Mouse (Mus musculus) forebrain, embryonic 16.5 days (tissue): ENCODE results near the gene Sugp1. TPM values are rescaled to one million over a fixed set of nuclear protein-coding genes. Genes with fewer than 3 reads are reported as not detected.

Experiments used
- ATAC-seq: fragments of 200-750 bp; cut with Nextera tagmentation; 2 replicates; pipeline ENCODE4 v1.8.0; 2017; ENCODE audit warnings: mild to moderate bottlenecking, moderate library complexity
- H3K27ac ChIP-seq: fragments of 300-500 bp; sonication (generic); 2 replicates; pipeline ENCODE4 v1.5.1; 2014; ENCODE audit warnings: low read length, control low read depth
- H3K27me3 ChIP-seq: fragments of 300-500 bp; sonication (generic); replicated peaks from 2 replicates; pipeline ENCODE4 v1.6.1; 2014; ENCODE audit warnings: low read length; ENCODE audit not compliant: control insufficient read depth, insufficient read depth
- H3K36me3 ChIP-seq: fragments of 300-500 bp; sonication (generic); 2 replicates; pipeline ENCODE4 v1.6.1; 2014; ENCODE audit not compliant: control insufficient read depth, insufficient read depth
- H3K4me1 ChIP-seq: fragments of 300-500 bp; sonication (generic); replicated peaks from 2 replicates; pipeline ENCODE4 v1.6.1; 2014; ENCODE audit warnings: low read length; ENCODE audit not compliant: control insufficient read depth, insufficient read depth
- H3K4me2 ChIP-seq: fragments of 300-500 bp; sonication (generic); 2 replicates; pipeline ENCODE4 v1.6.1; 2014; ENCODE audit warnings: mild to moderate bottlenecking, low read length, control low read depth
- H3K4me3 ChIP-seq: fragments of 300-500 bp; sonication (generic); replicated peaks from 2 replicates; pipeline ENCODE4 v1.5.1; 2014; ENCODE audit warnings: mild to moderate bottlenecking, low read length, control low read depth
- H3K9ac ChIP-seq: fragments of 300-500 bp; sonication (generic); replicated peaks from 2 replicates; pipeline ENCODE4 v1.6.1; 2014; ENCODE audit warnings: low read depth, low read length, control low read depth
- H3K9me3 ChIP-seq: fragments of 300-500 bp; sonication (generic); 2 replicates; pipeline ENCODE4 v1.6.1; 2016; ENCODE audit warnings: low read length; ENCODE audit not compliant: control insufficient read depth
- WGBS: fragments of 180-500 bp; shearing (Covaris S2); extraction: QIAGEN DNeasy Blood & Tissue Kit; methylation state at CpG from one replicate; pipeline ENCODE4 v1.1.7; 2014; 5-methylcytosine and 5-hydroxymethylcytosine counted together
- polyA plus RNA-seq: library from polyadenylated mRNA; unstranded; fragments of >200 nt; fragmentation: Nextera tagmentation; extraction: Ambion mirVana; gene quantifications from 2 replicates; pipeline ENCODE4 v1.2.1, GENCODE M21; 2015

The Sugp1 gene
- polyA plus RNA-seq, result 59.2 and 67.5 TPM in 2 replicates

DNA sequence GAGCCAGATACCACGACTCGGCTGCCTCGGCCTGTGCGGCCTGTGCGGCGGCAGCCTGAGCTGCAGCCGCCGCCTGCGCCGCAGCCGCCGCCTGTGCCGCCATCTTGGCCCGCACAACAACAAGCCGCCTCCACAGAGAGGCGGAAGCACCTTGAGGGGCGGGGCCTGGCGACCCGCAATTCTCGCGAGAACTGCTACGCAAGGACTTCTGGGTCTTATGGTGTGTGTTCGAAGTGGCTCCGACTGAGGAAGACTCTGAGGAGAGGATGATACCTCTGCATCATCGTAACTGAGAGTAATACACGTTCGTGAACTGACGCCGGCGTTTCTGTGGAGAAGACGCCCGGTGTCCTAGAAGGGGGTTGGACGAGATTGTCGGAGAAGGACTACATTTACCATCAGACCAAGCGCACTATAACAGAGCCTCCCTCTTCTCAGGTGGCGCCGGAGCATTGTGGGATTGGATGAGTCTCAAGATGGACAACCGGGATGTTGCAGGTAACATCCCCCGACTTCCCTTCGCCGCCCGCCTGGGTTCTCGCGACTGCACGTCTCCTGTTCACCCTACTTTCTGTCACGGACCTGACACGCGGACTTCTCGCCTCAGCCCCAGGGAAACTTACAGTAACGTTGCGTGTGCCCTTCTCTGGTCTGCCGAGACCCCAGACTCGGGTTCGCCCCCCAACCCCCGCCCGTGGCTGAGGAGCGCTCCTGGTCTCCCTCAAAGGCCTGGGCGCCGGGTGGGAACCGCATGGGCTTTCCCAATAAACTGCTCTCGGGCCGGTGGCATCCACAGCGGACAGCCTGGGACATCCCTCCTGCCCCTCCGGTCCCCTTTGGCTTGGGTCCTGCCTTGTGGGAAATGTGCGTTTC, at the start of gene Sugp1, which contains the start of gene Mau2:
TSS of gene Sugp1 (plus strand) at position 231 of the 873 bp plus-strand sequence.
TSS of gene Mau2 (minus strand) at position 152 of the 873 bp plus-strand sequence.
- no peaks in the 10 kb centered on the region for H3K9me3 ChIP-seq
- H3K27ac ChIP-seq, result peak within 1 kb of the TSS; percentile 80
- H3K9ac ChIP-seq, result peak within 1 kb of the TSS; percentile 84
- peak; percentile 97 for ATAC-seq
- no peaks in the 10 kb centered on the region for H3K36me3 ChIP-seq
- H3K4me2 ChIP-seq, result peak within 1 kb of the TSS; percentile 98
- peaks cover 30% of the 10 kb centered on the region for H3K4me1 ChIP-seq
- WGBS, result under 1% methylated on average over 65 of the region's 65 CpGs
- peak within 1 kb of the TSS; percentile 63 for H3K4me3 ChIP-seq
- no peaks in the 10 kb centered on the region for H3K27me3 ChIP-seq

DNA sequence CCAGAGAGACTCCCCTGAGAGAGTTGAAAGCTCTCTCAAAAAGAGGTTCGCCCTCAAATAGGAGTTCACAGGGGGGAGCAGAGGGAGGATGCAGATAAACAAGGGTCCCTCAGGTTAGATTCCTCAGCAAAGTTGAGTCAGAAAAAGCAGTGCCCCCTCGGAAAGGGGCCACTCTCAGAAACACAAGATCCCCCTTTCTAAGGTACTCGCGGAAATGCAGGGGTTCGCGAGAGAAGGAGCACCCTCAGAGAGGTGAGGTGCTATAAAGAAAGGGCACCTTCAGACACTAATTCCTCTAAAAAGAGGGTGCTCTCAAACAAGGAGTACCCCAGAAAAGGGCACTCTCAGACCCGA, 47.2 kb upstream of the Sugp1 start:
- no peak for ATAC-seq
- Histone ChIP-seq H3K4me2 (peak overlapping the region; percentile 83), H3K9ac (peak overlapping the region; percentile 75), H3K4me3 (peak overlapping the region; percentile 89), H3K27me3 (no peaks in the 10 kb centered on the region), H3K4me1 (peaks cover 14% of the 10 kb centered on the region), H3K27ac (no peak overlapping the region), H3K36me3 (no peaks in the 10 kb centered on the region), H3K9me3 (no peaks in the 10 kb centered on the region)
- 1% methylated on average over 7 of the region's 7 CpGs for WGBS

DNA sequence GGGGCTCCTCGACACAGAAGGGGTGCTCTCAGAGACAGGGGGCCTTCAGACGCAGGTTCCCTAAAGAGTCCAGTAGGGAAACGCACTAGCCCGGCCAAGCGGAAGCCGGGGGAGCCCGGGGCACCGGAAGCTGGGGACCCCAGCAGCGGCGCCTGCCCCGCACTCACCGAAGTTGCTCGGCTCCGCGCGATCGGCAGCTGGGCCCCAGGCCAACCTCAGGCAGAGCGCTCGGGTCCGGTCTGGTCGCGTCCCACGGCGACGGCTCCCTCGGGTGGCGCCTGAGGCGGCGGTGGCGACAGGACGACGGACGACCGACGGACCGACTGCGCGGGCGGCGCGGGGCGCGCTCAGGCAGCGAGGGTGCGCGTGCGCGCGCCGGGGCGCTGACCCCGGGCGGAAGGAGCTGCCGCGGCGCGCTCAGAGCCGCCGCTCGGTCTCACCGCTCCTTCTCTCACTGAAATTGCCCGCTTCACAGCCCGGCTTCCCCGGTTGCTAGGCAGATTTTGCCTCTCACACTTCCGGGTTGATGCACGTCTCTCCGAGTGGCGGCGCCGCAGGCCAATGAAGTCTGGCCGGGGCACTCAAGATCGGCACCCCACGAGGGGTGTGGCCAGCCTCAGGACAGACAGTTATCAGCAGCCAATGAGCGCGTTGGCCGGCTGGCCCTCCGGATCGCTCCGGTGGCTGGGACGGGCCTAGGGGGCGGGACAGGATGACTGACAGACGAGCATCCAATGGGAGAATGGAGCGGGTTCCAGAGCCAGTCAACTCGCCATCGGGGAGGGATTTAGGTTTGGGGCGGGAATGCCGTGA, 46.6 kb upstream of the Sugp1 start, which contains the start of gene Gatad2a:
TSS of gene Gatad2a (minus strand) at position 609 of the 813 bp plus-strand sequence.
- WGBS, result under 1% methylated on average over 87 of the region's 87 CpGs
- H3K27me3 ChIP-seq, result no peaks in the 10 kb centered on the region
- peak within 1 kb of the TSS; percentile 89 for H3K4me3 ChIP-seq
- H3K36me3 ChIP-seq, result no peaks in the 10 kb centered on the region
- ATAC-seq, result peak; percentile 100
- H3K4me2 ChIP-seq, result peak within 1 kb of the TSS; percentile 95
- H3K9me3 ChIP-seq, result no peaks in the 10 kb centered on the region
- peaks cover 14% of the 10 kb centered on the region for H3K4me1 ChIP-seq
- H3K9ac ChIP-seq, result peak within 1 kb of the TSS; percentile 81
- H3K27ac ChIP-seq, result peak within 1 kb of the TSS; percentile 83

DNA sequence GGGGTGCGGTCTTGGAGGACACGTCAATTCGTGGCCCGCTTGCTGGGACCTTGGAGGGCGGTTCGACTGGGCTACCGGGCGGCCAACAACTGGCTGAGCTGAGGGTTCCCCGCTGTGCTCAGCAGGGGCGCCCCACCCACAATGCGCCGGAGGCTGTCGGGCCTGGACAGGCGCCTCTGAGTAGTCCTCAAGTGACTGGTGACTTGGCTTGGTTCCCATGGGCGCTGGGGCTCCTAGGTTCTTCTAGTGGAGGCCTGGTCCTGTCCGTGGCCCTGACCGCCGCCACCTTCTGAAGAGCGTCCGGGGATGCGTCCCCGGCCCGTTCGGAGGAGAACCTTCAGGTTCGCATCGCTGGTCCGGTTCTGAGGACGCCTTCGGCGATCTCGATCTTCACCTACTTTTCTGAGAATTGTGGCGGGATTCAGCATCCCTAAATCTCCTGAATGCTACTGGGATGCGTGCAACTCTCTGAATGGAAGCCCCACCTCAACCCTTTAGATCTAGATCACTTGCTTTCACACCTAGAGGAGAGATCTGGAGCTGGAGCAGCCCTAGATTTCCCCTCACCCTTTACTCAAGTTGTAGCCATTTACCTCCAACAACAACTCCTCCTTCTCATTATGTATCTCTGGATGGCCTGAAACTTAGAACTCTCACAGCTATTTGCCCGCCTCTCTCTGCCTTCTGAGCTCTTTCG, 45.9 kb upstream of the Sugp1 start:
- H3K4me1 ChIP-seq, result peaks cover 14% of the 10 kb centered on the region
- no peaks in the 10 kb centered on the region for H3K9me3 ChIP-seq
- peak overlapping the region; percentile 73 for H3K27ac ChIP-seq
- H3K36me3 ChIP-seq, result no peaks in the 10 kb centered on the region
- peak overlapping the region; percentile 89 for H3K4me3 ChIP-seq
- peak overlapping the region; percentile 81 for H3K9ac ChIP-seq
- H3K4me2 ChIP-seq, result peak overlapping the region; percentile 95
- no peak for ATAC-seq
- 3% methylated on average over 35 of the region's 35 CpGs for WGBS
- H3K27me3 ChIP-seq, result no peaks in the 10 kb centered on the region

DNA sequence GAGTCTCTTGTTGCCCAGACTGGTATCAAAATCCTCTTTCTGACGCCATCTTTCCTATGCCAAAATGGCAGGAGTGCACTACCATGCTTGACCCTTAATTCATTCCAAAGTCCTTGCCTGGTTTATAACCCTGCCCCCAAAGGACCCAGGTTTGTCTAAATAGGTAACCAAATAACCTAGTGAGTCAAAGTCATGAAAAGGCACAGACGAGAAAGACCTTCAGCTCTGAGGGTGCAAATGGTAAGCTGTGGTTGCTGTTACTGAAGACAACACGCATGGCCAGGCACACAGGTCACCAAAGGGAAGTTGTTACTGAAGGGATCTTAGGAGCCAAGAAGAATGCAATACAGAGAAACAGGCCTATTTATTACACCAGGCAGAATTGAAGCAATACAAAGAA, 43.9 kb upstream of the Sugp1 start:
- Histone ChIP-seq H3K4me3 (no peak overlapping the region), H3K4me1 (peaks cover 14% of the 10 kb centered on the region), H3K36me3 (no peaks in the 10 kb centered on the region), H3K27ac (no peak overlapping the region), H3K9ac (no peak overlapping the region), H3K27me3 (no peaks in the 10 kb centered on the region), H3K4me2 (no peak overlapping the region), H3K9me3 (no peaks in the 10 kb centered on the region)
- no peak for ATAC-seq
- WGBS, result 88% methylated on average over 3 of the region's 3 CpGs

DNA sequence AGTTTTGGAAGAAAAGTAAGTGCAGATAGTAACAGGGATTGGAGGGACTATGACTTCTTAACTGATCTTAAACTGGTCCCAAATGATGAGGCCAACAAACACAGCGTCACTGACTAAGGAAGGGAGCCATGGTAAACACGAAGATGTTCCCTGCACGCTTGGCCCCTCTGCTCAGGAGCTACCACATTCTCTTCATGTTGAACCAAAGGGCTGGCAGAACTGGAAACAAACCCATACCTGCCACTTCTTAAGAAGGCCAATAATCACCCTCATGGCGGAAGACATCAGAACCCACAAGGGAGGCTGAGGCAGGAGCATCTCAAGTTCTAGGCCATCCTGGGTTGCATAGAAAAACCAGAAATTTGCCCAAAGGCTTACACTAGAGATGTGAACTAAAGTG, 43.4 kb upstream of the Sugp1 start:
- H3K4me1 ChIP-seq, result peaks cover 14% of the 10 kb centered on the region
- 95% methylated on average over 4 of the region's 4 CpGs for whole genome bisulfite sequencing
- no peak for ATAC-seq
- H3K9me3 ChIP-seq, result no peaks in the 10 kb centered on the region
- no peak overlapping the region for H3K4me2 ChIP-seq
- no peak overlapping the region for H3K27ac ChIP-seq
- no peak overlapping the region for H3K9ac ChIP-seq
- H3K27me3 ChIP-seq, result no peaks in the 10 kb centered on the region
- H3K36me3 ChIP-seq, result no peaks in the 10 kb centered on the region
- H3K4me3 ChIP-seq, result no peak overlapping the region

DNA sequence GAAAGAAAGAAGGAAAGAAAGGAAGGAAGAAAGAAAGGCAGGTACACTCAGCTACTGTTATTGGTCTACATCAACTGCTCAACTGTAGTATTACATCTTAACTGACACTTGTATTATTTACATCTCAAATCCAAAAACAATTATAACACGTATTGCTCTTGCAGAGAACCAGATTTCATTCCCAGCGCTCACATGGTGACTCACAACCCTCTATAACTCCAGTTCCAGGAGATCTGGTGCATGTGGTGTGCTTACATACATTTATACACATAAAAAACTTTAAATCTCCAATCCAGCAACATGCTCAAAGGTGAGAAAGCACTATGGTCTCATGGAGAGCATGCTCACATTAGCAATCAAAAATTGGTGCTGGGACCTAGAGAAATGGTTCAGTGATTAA, 42.4 kb upstream of the Sugp1 start:
- no peak for ATAC-seq

DNA sequence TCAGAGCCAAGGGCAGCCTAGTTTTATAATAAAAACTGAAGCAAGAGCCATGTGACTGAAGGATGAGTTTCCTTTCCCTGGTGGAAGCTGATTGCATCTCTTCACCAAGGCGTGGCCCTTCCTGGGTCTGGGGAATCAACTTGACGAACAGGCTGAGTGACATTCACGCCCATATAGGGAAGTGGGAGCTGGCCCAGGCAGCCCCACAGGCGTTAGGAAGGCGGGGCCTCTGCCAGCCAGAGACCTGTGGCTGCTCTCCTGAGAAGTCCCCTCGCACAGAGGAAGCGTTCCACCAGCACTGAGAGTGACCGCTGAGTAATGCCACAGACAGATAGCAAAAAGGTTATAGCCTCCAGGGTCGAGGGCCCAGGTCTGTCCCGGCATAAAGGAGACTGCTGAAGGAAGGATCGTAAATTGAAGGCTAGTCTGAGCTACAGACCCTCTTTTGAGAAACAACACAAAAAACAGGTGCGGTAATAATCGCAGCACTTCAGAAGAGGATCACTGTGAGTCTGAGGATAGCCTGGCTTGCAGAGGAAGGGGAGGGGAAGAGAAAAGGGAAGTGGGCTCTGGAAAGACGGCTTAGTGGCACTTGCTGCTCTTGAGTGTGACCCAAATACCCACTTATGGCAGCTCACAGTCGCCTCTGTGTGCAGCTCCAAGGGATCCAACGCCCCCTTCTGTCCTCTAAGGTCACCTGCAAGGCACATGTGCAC, 41.3 kb upstream of the Sugp1 start:
- no peak overlapping the region for H3K27ac ChIP-seq
- H3K4me2 ChIP-seq, result no peak overlapping the region
- no peak overlapping the region for H3K4me3 ChIP-seq
- WGBS, result 5% methylated on average over 16 of the region's 16 CpGs
- no peaks in the 10 kb centered on the region for H3K36me3 ChIP-seq
- ATAC-seq, result no peak
- H3K9ac ChIP-seq, result no peak overlapping the region
- no peaks in the 10 kb centered on the region for H3K27me3 ChIP-seq
- H3K4me1 ChIP-seq, result peaks cover 4% of the 10 kb centered on the region
- no peaks in the 10 kb centered on the region for H3K9me3 ChIP-seq

More for the DNA sequence above, 42.4 kb upstream of the Sugp1 start:
- Histone ChIP-seq H3K36me3 (no peaks in the 10 kb centered on the region), H3K4me2 (no peak overlapping the region), H3K27me3 (no peaks in the 10 kb centered on the region), H3K9ac (no peak overlapping the region), H3K9me3 (no peaks in the 10 kb centered on the region), H3K27ac (no peak overlapping the region), H3K4me1 (peaks cover 7% of the 10 kb centered on the region), H3K4me3 (no peak overlapping the region)
- 81% methylated on average over 2 of the region's 2 CpGs for WGBS
